In genomic region chr9:57965281-57966185, GRCm38 (mm10) we compare ENCODE assay signal across 15 mouse cellular contexts. TPM values are rescaled to one million over a fixed set of nuclear protein-coding genes. Genes with fewer than 3 reads are reported as not detected.
A peak's percentile ranks its signal among the peaks of the same experiment; 100 is the strongest.
DNase-seq lines count a peak whose midpoint lies in the region; ATAC-seq and TF ChIP-seq lines count a peak whose summit lies in the region.
"Had no signal": no experiment of that assay in that cellular context is flagged by ENCODE, and none has a peak within 500 bp of the region (broad histone marks: within the 10 kb centered on the region; RNA-seq: fewer than 3 reads in every experiment).

No protein-coding gene starts in this region.

- peak overlapping the region; percentile 84 for H3K27ac ChIP-seq in gastrocnemius, adult 2 months
- no peak overlapping the region for H3K27ac ChIP-seq in kidney, embryonic 16.5 days (ENCODE audit: low read length)
- peak overlapping the region; percentile 40; the same call in 1 of the 2 replicates for H3K27ac ChIP-seq in stomach, embryonic 15.5 days
- no peak overlapping the region for H3K27ac ChIP-seq in stomach, postnatal 0 days (replicated peaks)
- H3K27ac ChIP-seq: limb, embryonic 12.5 days; midbrain, embryonic 13.5 days; neural tube, embryonic 13.5 days had no signal

- no peaks in the 10 kb centered on the region for H3K27me3 ChIP-seq in kidney, embryonic 16.5 days (ENCODE audit: insufficient read depth, low read length)
- no peaks in the 10 kb centered on the region for H3K27me3 ChIP-seq in stomach, embryonic 15.5 days (replicated peaks)
- H3K27me3 ChIP-seq in stomach, postnatal 0 days (ENCODE audit: control insufficient read depth, insufficient read depth, low read length), result no peaks in the 10 kb centered on the region
- H3K27me3 ChIP-seq: limb, embryonic 12.5 days; midbrain, embryonic 13.5 days; neural tube, embryonic 13.5 days had no signal

- no peak for ATAC-seq in kidney, embryonic 16.5 days (ENCODE audit: low FRiP score, low TSS enrichment)
- ATAC-seq in stomach, embryonic 15.5 days (ENCODE audit: insufficient read depth, low FRiP score, low read depth), result no peak
- ATAC-seq in stomach, postnatal 0 days (ENCODE audit: low FRiP score, low TSS enrichment), result no peak
- ATAC-seq: inflammation-experienced regulatory T-cells, adult 6 months; midbrain, embryonic 13.5 days had no signal

- TF ChIP-seq EP300 in stomach, postnatal 0 days (optimal IDR thresholded peaks at IDR 0.05), result no peak

- intact Hi-C loops in gastrocnemius, adult 2 months (cut with DNase I), result loop anchor here (2.0 kb wide), 1 partner anchor 25 kb away; the partner anchor contains the start of gene Sema7a

- no peak overlapping the region for H3K4me2 ChIP-seq in kidney, embryonic 16.5 days (replicated peaks; ENCODE audit: low read depth, low read length)
- H3K4me2 ChIP-seq in stomach, embryonic 15.5 days, result no peak overlapping the region
- no peak overlapping the region for H3K4me2 ChIP-seq in stomach, postnatal 0 days (replicated peaks; ENCODE audit: low read depth)
- H3K4me2 ChIP-seq: limb, embryonic 12.5 days; lung, embryonic 14.5 days; midbrain, embryonic 13.5 days; neural tube, embryonic 13.5 days had no signal

- no peak overlapping the region for H3K4me3 ChIP-seq in gastrocnemius, adult 2 months
- H3K4me3 ChIP-seq in kidney, embryonic 16.5 days (ENCODE audit: low read length), result no peak overlapping the region
- H3K4me3 ChIP-seq in stomach, embryonic 15.5 days (replicated peaks), result no peak overlapping the region
- H3K4me3 ChIP-seq in stomach, postnatal 0 days (ENCODE audit: low read depth, low read length), result no peak overlapping the region
- H3K4me3 ChIP-seq: limb, embryonic 12.5 days; midbrain, embryonic 13.5 days; neural tube, embryonic 13.5 days had no signal

- 66% methylated on average over 12 of the region's 12 CpGs for WGBS in kidney, embryonic 16.5 days
- 59% methylated on average over 12 of the region's 12 CpGs for WGBS in stomach, embryonic 15.5 days
- 59% methylated on average over 12 of the region's 12 CpGs for WGBS in stomach, postnatal 0 days

- H3K4me1 ChIP-seq in kidney, embryonic 16.5 days (ENCODE audit: insufficient read depth, low read length), result peaks cover 16% of the 10 kb centered on the region
- peaks cover 5% of the 10 kb centered on the region; the same call in 1 of the 2 replicates for H3K4me1 ChIP-seq in stomach, embryonic 15.5 days
- H3K4me1 ChIP-seq in stomach, postnatal 0 days (replicated peaks; ENCODE audit: control insufficient read depth, insufficient read depth), result no peaks in the 10 kb centered on the region
- H3K4me1 ChIP-seq: midbrain, embryonic 13.5 days; neural tube, embryonic 13.5 days had no signal

- peak; percentile 49 for DNase-seq in gastrocnemius, adult 2 months
- DNase-seq in gastrocnemius, adult 18-20 months (ENCODE audit: low spot score), result no peak
- peak; percentile 45 to 51 for DNase-seq in kidney, postnatal 36 days
- DNase-seq in stomach, postnatal 0 days (ENCODE audit: low spot score), result no peak
- no peak for DNase-seq in liver
- no peak for DNase-seq in urinary bladder, adult 18-20 months (ENCODE audit: low spot score in 2 of 2)
- DNase-seq: cerebellum, adult 11 months; lung, embryonic 14.5 days had no signal

- H3K9ac ChIP-seq in kidney, embryonic 16.5 days (replicated peaks; ENCODE audit: low read length), result no peak overlapping the region
- H3K9ac ChIP-seq in stomach, embryonic 15.5 days, result no peak overlapping the region
- H3K9ac ChIP-seq in stomach, postnatal 0 days (ENCODE audit: low read length), result no peak overlapping the region
- H3K9ac ChIP-seq: limb, embryonic 12.5 days; lung, embryonic 14.5 days; midbrain, embryonic 13.5 days; neural tube, embryonic 13.5 days had no signal

- H3K36me3 ChIP-seq in kidney, embryonic 16.5 days (ENCODE audit: insufficient read depth, low read length), result no peaks in the 10 kb centered on the region
- no peaks in the 10 kb centered on the region for H3K36me3 ChIP-seq in stomach, embryonic 15.5 days
- H3K36me3 ChIP-seq in stomach, postnatal 0 days (ENCODE audit: control insufficient read depth, insufficient read depth, low read length), result no peaks in the 10 kb centered on the region
- H3K36me3 ChIP-seq: limb, embryonic 12.5 days had no signal

- TF ChIP-seq CTCF in gastrocnemius, adult 2 months (IDR thresholded peaks at IDR 0.05), result no peak
- TF ChIP-seq CTCF in stomach, postnatal 0 days (IDR thresholded peaks at IDR 0.05; ENCODE audit: low read depth), result no peak

- no peaks in the 10 kb centered on the region for H3K9me3 ChIP-seq in kidney, embryonic 16.5 days (ENCODE audit: low read length)
- no peaks in the 10 kb centered on the region for H3K9me3 ChIP-seq in stomach, embryonic 15.5 days
- H3K9me3 ChIP-seq in stomach, postnatal 0 days (ENCODE audit: control insufficient read depth, low read length), result no peaks in the 10 kb centered on the region
- H3K9me3 ChIP-seq: limb, embryonic 12.5 days; midbrain, embryonic 13.5 days; neural tube, embryonic 13.5 days had no signal

RNA-seq across cellular contexts. Expression of gene Sema7a, which starts 25.6 kb away (rescaled TPM):
- 10 to 100 TPM in 1 of 2 experiments, 1 to 10 TPM in 1; 9.0 to 14.4 TPM for total RNA-seq in gastrocnemius, adult 2 months (2021)
- 10 to 100 TPM; 10.6 to 13.0 TPM for total RNA-seq in gastrocnemius, adult 18-20 months (2021)
- 0.32 and 0.56 TPM in 2 replicates for polyA plus RNA-seq in kidney, embryonic 16.5 days (2015; fragmentation: Nextera tagmentation; extraction: Ambion mirVana)
- polyA plus RNA-seq in stomach, embryonic 15.5 days (2015; fragmentation: Nextera tagmentation; extraction: Ambion mirVana), result 0.57 and 0.71 TPM in 2 replicates
- polyA plus RNA-seq in stomach, postnatal 0 days (2015; fragmentation: Nextera tagmentation; extraction: Ambion mirVana), result 0.68 and 1.0 TPM in 2 replicates
- total RNA-seq: MEL had no signal

RNA-seq across cellular contexts. Expression of gene Cyp11a1, which starts 40.7 kb away (rescaled TPM):
- under 1 TPM in 1 of 2 experiments, not detected in 1; 0.10 TPM for total RNA-seq in gastrocnemius, adult 2 months (2021)
- total RNA-seq in gastrocnemius, adult 18-20 months (2021), result under 1 TPM; 0.24 to 0.34 TPM
- 25.0 and 45.7 TPM in 2 replicates for polyA plus RNA-seq in kidney, embryonic 16.5 days (2015; fragmentation: Nextera tagmentation; extraction: Ambion mirVana)
- 4.2 and 5.4 TPM in 2 replicates for polyA plus RNA-seq in stomach, embryonic 15.5 days (2015; fragmentation: Nextera tagmentation; extraction: Ambion mirVana)
- 0.98 and 1.0 TPM in 2 replicates for polyA plus RNA-seq in stomach, postnatal 0 days (2015; fragmentation: Nextera tagmentation; extraction: Ambion mirVana)
- total RNA-seq: MEL had no signal

RNA-seq across cellular contexts. Expression of gene Ubl7, which starts 54.8 kb away (rescaled TPM):
- total RNA-seq in gastrocnemius, adult 2 months (2021), result 10 to 100 TPM; 81.3 to 82.1 TPM
- 10 to 100 TPM; 87.4 to 95.1 TPM for total RNA-seq in gastrocnemius, adult 18-20 months (2021)
- 119 and 128 TPM in 2 replicates for polyA plus RNA-seq in kidney, embryonic 16.5 days (2015; fragmentation: Nextera tagmentation; extraction: Ambion mirVana)
- 85.4 and 92.0 TPM in 2 replicates for polyA plus RNA-seq in stomach, embryonic 15.5 days (2015; fragmentation: Nextera tagmentation; extraction: Ambion mirVana)
- polyA plus RNA-seq in stomach, postnatal 0 days (2015; fragmentation: Nextera tagmentation; extraction: Ambion mirVana), result 93.1 and 94.6 TPM in 2 replicates

Comparison
In these comparisons a context has a peak if more than half of its experiments do, and no peak if none do; other contexts are left out.
1. DNase-seq: peak in gastrocnemius, adult 2 months (single experiment) and kidney, postnatal 36 days (2 of 2); none in gastrocnemius, adult 18-20 months (single experiment), stomach, postnatal 0 days (single experiment), liver (single experiment) and urinary bladder, adult 18-20 months (0 of 2).
2. H3K27ac ChIP-seq: peak in gastrocnemius, adult 2 months (single experiment) and stomach, embryonic 15.5 days (single experiment); none in kidney, embryonic 16.5 days (single experiment) and stomach, postnatal 0 days (single experiment).